In genomic region chr1:174502846-174503745, GRCm38 (mm10) we compare ENCODE assay signal across 7 mouse cellular contexts. TPM values are rescaled to one million over a fixed set of nuclear protein-coding genes. Genes with fewer than 3 reads are reported as not detected.
DNase-seq lines count a peak whose midpoint lies in the region; ATAC-seq and TF ChIP-seq lines count a peak whose summit lies in the region.

No protein-coding gene starts in this region.

- peaks cover 24% of the 10 kb centered on the region for H3K4me1 ChIP-seq in E14TG2a.4 (replicated peaks; ENCODE audit: low read depth, low read length)
- peaks cover 30% of the 10 kb centered on the region for H3K4me1 ChIP-seq in embryonic facial prominence, embryonic 10.5 days
- peaks cover 83% of the 10 kb centered on the region for H3K4me1 ChIP-seq in midbrain, embryonic 10.5 days
- peaks cover 10% of the 10 kb centered on the region for H3K4me1 ChIP-seq in stomach, embryonic 14.5 days (ENCODE audit: control insufficient read depth, insufficient read depth, low read length)

- intact Hi-C loops in left cerebral cortex, adult 2 months (cut with DNase I), result loop anchor here (2.0 kb wide), 1 partner anchor 54 kb away; no protein-coding TSS in a partner anchor

- peak overlapping the region; percentile 98 for H3K4me2 ChIP-seq in stomach, embryonic 14.5 days (replicated peaks; ENCODE audit: low read depth, low read length)

- peak overlapping the region; percentile 18; the same call in 1 of the 2 replicates for H3K9ac ChIP-seq in stomach, embryonic 14.5 days (replicated peaks; ENCODE audit: low read depth, low read length)

- peaks cover 16% of the 10 kb centered on the region for H3K27me3 ChIP-seq in E14TG2a.4 (ENCODE audit: insufficient read depth, low read length)
- peaks cover 18% of the 10 kb centered on the region for H3K27me3 ChIP-seq in embryonic facial prominence, embryonic 10.5 days (replicated peaks; ENCODE audit: low read depth, poor library complexity, severe bottlenecking)
- no peaks in the 10 kb centered on the region for H3K27me3 ChIP-seq in midbrain, embryonic 10.5 days (ENCODE audit: low read depth, poor library complexity, severe bottlenecking)
- no peaks in the 10 kb centered on the region for H3K27me3 ChIP-seq in stomach, embryonic 14.5 days (ENCODE audit: control insufficient read depth, insufficient read depth, low read length)

- peak overlapping the region; percentile 90 for H3K27ac ChIP-seq in embryonic facial prominence, embryonic 10.5 days (replicated peaks)
- peak overlapping the region; percentile 95 for H3K27ac ChIP-seq in left cerebral cortex, adult 2 months
- peak overlapping the region; percentile 98 for H3K27ac ChIP-seq in midbrain, embryonic 10.5 days (replicated peaks)
- no peak overlapping the region for H3K27ac ChIP-seq in stomach, embryonic 14.5 days (ENCODE audit: low read length)

- peak; percentile 23 to 48; a peak in 3 of 4 replicates for ATAC-seq in hematopoietic stem cell, adult 5-6 weeks (replicated peaks in 1 of 2; ENCODE audit: insufficient read depth in 1 of 2, low FRiP score in 2 of 2, low TSS enrichment in 1 of 2, low read depth in 1 of 2, poor library complexity in 2 of 2, severe bottlenecking in 2 of 2)
- peak; percentile 69 for ATAC-seq in stomach, embryonic 14.5 days (ENCODE audit: insufficient number of reproducible peaks, insufficient read depth, low FRiP score, low read depth)

- H3K9me3 ChIP-seq in E14TG2a.4 (ENCODE audit: low read length), result no peaks in the 10 kb centered on the region
- no peaks in the 10 kb centered on the region for H3K9me3 ChIP-seq in embryonic facial prominence, embryonic 10.5 days
- no peaks in the 10 kb centered on the region for H3K9me3 ChIP-seq in midbrain, embryonic 10.5 days (replicated peaks)
- H3K9me3 ChIP-seq in stomach, embryonic 14.5 days (ENCODE audit: control insufficient read depth, low read depth, low read length), result no peaks in the 10 kb centered on the region

- H3K4me3 ChIP-seq in E14TG2a.4 (replicated peaks; ENCODE audit: low read length), result peak overlapping the region; percentile 85
- peak overlapping the region; percentile 75 for H3K4me3 ChIP-seq in embryonic facial prominence, embryonic 10.5 days
- H3K4me3 ChIP-seq in left cerebral cortex, adult 2 months, result peak overlapping the region; percentile 92
- H3K4me3 ChIP-seq in midbrain, embryonic 10.5 days, result peak overlapping the region; percentile 89
- H3K4me3 ChIP-seq in stomach, embryonic 14.5 days (ENCODE audit: low read depth, low read length), result peak overlapping the region; percentile 56

- TF ChIP-seq CTCF in E14TG2a.4 (conservative IDR thresholded peaks at IDR 0.05; ENCODE audit: low read length), result no peak
- TF ChIP-seq CTCF in left cerebral cortex, adult 2 months (IDR thresholded peaks at IDR 0.05), result no peak; the same call in none of the 2 replicates

- DNase-seq in Muller cell, postnatal 12 days (ENCODE audit: inconsistent ontology term), result peak; percentile 51
- peak; percentile 50 for DNase-seq in embryonic facial prominence, embryonic 10.5 days (ENCODE audit: low spot score)
- peak; percentile 71 to 78 for DNase-seq in left cerebral cortex, adult 2 months (ENCODE audit: extremely low spot score in 1 of 2, low spot score in 2 of 2)
- DNase-seq in midbrain, embryonic 10.5 days (ENCODE audit: low spot score), result peak; percentile 43

- WGBS in embryonic facial prominence, embryonic 10.5 days, result under 1% methylated on average over 53 of the region's 53 CpGs
- WGBS in midbrain, embryonic 10.5 days, result under 1% methylated on average over 53 of the region's 53 CpGs
- WGBS in stomach, embryonic 14.5 days, result 2% methylated on average over 53 of the region's 53 CpGs

- H3K36me3 ChIP-seq in E14TG2a.4 (ENCODE audit: insufficient read depth, low read length), result no peaks in the 10 kb centered on the region
- no peaks in the 10 kb centered on the region for H3K36me3 ChIP-seq in embryonic facial prominence, embryonic 10.5 days (replicated peaks)
- H3K36me3 ChIP-seq in midbrain, embryonic 10.5 days, result peaks cover 8% of the 10 kb centered on the region; the same call in 1 of the 2 replicates
- no peaks in the 10 kb centered on the region for H3K36me3 ChIP-seq in stomach, embryonic 14.5 days (ENCODE audit: control insufficient read depth, insufficient read depth, low read length)

RNA-seq across cellular contexts. Expression of gene Fmn2, which starts 1.5 kb away (rescaled TPM):
- polyA plus RNA-seq in embryonic facial prominence, embryonic 10.5 days (2016; fragmentation: Nextera tagmentation; extraction: Ambion mirVana), result 2.4 and 2.5 TPM in 2 replicates
- total RNA-seq in hematopoietic stem cell, adult 5-6 weeks (2017), result 0.15 and 0.56 TPM in 2 replicates
- total RNA-seq in left cerebral cortex, adult 2 months (2021), result 10 to 100 TPM; 81.5 to 87.0 TPM
- 5.6 and 7.3 TPM in 2 replicates for polyA plus RNA-seq in midbrain, embryonic 10.5 days (2016; fragmentation: Nextera tagmentation; extraction: Ambion mirVana)
- polyA plus RNA-seq in stomach, embryonic 14.5 days (2014; fragmentation: Nextera tagmentation; extraction: Ambion mirVana), result 2.3 and 2.8 TPM in 2 replicates
